Mouse (Mus musculus) fibroblast of lung, adult 2 months (primary cell): ENCODE results near the gene Gja5.
A peak's percentile ranks its signal among the peaks of the same experiment; 100 is the strongest.

Experiments
- DNase-seq: peaks from one replicate; pipeline ENCODE4 v3.0.0-alpha.2; 2011; ENCODE audit warnings: low read depth

Gja5 gene

DNA sequence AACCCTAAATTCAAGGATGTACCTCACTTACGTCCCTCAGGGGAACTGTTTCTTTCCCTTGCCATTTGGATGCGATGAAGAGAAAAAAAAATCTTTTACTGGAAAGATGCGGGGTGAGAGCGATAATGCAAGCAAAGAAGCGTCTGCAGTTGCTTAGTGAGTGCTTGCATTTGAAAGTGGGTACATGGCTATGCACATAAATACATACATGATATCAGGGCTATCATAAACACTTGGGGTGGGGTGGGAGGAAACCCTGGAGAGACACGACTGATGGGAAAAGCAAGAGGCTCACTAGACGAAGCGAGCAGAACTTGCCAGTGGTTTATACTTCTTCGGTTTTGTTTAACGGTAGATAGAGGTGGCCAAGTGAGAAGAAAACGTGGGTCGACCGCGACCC, at the start of gene Gja5:
Gene Gja5 (plus strand): TSS at position 301 of the 400 bp plus-strand sequence.
- no peak for DNase-seq

DNA sequence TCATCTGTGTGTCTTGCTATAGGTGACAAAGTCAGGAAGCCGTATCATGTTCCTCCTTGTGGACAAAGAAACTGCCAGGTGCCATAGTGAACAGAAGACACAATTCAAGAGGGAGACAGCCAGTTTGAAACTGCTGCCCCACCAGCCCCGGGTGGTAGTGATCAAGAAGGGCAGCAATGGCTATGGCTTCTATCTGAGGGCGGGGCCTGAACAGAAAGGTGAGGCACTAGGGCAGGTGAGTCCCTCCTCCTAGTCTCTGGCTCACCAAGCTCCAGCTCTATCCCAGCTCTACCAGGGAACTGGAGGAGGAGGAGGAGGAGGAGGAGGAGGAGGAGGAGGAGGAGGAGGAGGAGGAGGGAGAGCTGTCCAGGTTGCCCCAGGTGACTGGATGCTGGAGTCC, 48.7 kb upstream of the Gja5 start:
- no peak for DNase-seq

DNA sequence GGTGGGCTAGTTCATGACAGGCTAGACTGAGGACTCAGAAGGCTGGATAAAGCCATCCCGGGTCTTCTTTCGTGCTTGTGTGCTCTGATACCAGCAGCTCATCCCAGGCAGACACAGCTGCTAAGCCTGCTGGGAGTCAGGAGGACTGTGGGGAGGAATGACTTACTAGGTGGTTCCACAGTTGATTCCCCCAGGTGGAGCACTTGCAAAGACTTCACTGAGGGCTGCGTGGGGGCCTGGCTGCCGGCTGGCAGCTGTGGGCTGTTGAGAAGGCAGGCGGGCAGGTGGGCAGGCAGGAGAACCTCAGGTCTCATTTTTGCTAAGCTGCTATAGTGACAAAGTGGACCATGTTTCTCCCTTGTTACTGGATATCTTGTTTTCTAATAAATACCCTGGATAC, 44.0 kb upstream of the Gja5 start:
- no peak for DNase-seq

DNA sequence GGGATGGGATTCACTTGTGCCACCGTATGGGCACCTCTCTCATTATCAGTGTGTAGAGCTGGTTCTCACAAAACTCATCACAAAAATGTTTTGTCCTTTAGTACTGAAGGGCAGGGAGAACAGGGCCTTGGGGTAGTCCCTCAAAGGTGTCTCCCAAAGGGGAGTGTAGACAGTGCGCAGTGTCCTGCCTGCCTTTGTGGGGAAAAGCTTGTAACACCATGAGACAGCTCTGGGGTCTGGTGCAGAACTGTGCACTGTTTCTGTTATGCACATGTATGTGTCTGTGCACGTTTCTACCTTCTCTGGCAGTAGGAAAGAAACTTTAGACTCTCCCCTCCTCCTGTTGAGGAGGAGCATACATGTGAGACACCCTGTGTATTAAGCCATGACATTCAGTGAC, 36.6 kb upstream of the Gja5 start:
- no peak for DNase-seq

DNA sequence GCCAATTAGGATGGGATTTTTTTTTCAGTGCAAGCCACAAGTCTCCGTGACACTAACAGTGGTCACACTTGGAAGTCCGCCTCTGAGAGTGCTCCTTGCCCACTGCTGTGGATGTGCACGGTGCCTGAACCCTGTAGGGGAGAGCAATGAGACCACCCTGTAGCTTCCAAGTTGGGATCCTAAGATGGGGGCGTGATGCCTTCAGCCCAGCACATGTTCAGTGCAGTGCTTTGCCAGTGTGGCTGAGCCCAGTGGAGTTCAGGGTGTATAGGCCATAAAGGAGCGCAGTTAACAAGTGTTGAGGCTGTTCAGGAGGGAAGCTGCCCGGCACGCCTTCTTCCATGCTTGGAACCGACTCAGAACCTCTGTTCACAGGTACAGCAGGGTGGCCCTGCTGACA, 35.9 kb upstream of the Gja5 start:
- no peak for DNase-seq

DNA sequence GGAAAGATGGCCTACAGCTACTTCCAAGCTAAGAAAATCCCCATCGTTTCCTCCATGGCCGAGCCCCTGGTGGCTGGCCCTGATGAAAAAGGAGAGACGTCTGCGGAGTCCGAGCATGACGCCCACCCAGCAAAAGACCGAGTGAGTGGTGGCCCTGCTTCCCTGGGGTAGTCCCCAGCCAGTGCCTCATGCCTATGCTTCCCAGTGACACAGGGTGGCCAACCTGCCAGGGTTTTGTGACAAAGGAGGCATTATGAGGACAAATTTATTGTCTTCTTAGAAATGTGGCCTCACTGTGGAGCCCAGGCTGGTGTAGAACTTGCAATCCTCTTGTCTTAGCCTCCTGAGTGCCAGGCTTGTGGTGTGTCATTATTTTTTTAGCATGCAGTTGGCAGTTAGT, 35.4 kb upstream of the Gja5 start:
- DNase-seq = no peak

DNA sequence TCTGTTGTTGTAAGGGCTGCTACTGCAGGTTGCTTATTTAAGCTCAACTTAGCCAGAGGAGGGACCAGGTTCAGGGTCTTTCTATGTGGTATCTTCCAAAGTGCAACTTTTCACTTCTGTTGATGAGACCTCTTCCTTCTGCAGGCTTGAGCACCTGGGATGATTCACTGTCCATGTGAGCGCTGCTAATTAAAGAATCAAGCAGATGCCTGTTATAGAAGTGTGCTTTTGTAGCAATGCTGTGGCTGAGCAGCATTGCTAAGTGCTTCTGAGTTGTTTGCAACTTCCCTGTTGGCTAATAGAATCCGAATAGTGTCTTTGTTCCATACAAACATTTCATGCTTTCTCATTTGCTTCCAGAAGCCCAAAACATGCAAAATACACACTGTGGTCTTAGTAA, 34.2 kb upstream of the Gja5 start:
- DNase-seq = no peak

DNA sequence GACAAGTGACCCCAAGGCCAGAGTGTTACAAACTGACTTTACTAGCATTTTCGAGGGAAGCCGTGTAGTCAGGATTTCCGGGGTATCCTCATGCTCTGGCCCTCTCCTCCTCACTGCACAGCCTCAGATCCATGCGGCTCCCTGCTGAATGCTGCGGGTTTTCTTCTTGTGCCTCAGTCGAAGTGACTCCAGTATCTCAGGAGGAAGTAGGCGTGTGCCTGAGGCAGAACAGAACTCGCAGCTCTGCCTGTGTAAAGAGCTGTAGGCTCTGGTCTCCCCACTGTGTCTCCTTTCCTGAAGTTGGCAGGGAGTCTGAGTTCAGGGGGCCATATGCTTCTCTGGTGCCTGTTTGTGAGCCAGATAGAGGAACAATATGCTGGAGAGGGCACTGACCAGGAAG, 33.4 kb upstream of the Gja5 start:
- DNase-seq = no peak

DNA sequence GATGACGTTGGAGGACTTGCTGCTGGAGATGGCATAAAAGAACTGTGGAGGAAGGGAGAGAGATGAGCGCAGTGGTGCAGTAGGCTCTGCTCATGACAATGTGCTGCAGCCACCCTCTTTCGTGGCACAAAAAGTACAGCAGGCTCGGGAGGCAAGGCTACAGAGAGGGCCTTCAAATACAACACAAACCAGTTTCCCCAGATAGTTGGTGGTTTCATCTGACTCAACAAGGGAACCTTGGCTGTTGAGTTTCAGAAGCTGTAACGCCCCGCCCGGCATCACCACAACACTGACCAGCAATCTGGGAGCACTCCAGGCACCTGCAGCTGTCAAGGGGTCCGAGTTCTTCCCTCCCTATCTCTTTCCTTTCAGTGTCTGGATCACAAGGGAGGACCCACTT, 32.0 kb upstream of the Gja5 start:
- no peak for DNase-seq

DNA sequence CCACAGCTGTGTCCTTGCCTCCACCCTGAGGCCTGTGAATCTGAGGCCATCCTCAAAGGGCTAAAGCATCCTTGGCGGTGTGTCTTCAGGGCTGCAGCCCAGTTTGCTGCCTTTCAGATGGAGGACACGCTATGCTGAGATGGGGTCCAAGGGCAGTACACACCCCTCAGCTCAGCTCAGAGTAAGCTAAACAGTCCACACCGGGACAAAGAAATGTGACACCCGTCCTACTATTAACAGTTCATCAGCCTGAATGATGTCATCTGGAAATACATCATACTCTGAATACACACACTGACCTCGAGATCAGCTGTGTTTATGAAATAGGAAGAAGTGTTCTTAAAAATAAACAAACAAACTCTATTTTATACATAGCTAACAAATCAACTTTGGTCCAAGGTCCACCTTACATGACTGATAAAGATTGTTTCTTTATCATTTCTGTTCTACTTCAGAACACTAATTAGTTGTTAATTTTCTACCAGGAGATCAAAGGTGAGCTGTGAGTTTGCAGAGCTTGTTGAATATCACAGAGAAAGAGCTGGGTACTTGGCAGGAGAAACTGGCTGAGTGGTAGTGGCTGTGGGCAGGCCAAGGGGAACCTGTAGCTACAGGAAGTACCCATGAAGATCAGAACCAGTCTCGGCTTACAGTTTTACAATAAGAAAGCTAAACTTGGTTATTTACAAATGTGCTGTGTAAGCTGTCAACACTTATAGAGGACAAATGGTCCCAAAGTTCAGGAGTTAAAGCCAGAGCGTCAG, 29.5 kb upstream of the Gja5 start:
- DNase-seq = no peak

DNA sequence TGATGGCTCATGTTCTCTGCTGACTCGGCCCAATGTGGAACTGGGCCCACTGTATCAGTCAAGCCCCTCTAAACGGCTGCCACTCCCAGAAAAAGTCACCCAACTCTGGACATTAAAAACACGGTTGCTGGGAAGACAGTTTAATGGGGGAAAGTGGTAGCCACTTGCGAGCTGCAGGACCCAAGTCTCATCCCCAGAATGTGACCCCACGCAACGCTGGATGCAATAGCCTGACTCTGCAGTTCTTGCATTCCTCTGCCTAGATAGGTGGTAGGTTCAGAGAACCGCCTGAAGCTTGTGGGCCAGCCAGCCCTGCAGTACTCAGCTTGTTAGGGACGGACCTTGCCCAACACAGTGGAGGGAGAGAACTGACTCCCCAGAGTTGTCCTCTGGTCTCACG, 25.0 kb upstream of the Gja5 start:
- no peak for DNase-seq

DNA sequence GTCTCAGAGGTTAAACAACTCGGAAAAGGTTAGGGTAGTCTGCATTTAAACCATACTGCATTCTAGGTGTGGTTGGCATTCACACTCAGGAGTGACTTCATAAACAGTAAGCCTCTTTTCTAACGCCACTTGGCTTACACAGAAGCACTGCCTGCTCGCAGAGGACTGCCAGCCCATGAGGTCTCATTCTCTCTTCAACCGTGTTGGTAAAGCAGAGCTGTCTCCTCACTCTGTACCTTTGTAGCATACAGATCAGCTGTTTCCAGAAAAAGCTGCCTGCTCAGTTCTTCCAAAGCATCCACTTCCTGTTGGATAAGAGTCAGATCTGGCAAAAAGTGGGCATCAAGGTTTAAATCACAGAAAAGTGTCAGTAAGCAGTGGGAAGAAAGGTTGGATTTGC, 24.1 kb upstream of the Gja5 start:
- no peak for DNase-seq

DNA sequence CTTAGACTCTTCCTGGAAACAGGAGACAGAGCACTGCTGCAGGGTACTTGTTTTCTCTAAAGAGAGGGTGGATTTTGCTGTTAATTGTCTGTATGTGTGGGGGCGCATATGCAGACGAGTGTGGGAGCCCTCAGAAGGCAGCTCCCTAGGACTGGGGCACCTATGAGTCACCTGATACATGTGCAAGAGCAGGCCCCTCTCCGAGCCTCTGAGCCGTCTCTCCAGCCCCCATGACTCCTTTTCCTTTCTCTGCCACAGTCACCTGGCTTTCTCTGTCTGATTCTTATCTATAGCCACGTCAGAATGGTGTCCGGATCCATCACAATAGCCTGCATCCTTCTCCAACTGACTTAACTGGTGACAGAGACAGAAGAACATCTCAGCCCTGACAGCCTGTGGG, 22.9 kb upstream of the Gja5 start:
- no peak for DNase-seq

DNA sequence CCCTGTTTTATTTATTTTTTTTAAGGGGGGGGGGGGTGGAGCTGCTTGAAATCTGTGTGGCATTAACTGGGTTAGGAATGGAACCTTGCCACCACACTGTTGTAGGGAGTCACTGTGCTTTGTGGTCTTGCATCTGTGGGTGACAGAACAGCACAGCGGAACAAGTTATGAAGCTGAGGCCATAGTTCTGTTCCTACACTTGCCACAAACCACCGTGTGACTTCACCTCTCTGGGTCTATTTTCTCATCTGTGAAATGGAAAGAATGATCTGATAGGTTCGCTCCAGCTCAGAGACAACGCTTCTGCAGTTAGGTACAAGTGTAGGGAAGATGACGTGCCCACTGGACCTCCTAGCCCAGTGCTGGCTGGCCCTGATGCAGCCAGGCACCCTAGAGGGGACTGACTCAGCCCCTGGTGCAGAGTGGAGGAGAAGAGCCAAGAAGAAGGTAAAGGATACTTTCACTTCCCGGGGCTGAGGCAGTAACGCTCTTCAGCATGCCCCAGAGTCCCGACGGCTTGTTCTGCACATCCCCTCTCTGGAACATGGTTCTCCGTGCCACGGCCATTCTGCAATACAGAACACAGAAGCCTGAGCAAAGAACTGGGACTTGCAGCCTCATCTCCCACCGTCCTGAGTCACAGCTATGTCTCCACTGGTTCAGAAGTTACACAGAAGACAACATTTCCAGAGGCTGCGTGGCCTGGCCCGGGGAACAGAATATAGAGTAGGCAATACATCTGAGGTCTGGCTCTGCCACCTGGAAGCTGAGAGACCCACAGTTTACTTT, 22.2 kb upstream of the Gja5 start:
- no peak for DNase-seq

DNA sequence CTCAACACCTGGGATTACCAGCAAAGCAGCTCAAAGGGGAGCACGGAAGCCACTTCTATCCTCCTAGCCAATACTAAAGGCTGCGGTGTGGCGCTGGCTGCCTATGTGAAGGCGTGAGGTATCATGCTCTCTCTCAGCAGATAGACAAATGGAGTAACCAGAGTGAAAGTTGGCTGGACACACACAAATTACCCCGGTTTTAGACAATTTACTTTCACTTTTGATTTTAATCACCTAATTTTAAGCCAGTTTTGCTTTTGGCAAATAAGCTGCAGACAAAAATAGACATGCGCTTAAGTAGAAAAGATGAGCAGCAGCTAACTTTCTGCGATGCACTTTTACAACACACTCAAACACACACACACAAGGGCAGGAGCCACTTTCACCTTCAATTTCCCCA, 20.8 kb upstream of the Gja5 start:
- DNase-seq = no peak

DNA sequence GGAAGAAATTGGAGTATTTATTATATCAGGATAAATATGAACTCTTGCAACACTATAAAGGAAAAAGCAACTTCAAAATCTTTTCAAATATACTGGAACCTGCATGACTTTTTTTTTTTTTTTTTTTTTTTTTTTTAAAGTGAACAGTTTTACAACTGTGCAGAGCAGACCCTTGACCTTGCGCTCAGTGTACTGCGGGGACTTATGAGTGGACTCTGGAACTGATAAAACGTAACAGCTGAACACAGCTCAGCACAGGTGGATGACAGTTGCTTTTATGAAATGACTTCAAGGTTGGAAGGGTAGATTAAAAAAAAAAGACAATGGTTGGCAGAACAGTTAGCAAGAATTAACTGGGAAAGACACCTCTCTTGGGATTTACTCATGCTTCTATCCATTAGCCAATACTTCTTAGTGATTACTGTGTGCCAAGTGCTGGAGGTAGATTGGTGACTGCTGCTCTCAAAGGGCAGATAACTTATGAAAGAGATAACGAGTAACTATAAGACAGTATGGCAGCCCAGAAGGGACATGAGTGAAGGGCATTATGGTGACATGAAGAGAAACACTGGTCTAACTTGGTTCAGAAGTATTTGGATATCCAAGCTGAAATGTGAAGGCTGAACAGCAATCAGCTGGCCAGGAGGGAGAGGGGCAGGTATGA, 2.0 kb upstream of the Gja5 start:
- no peak for DNase-seq

DNA sequence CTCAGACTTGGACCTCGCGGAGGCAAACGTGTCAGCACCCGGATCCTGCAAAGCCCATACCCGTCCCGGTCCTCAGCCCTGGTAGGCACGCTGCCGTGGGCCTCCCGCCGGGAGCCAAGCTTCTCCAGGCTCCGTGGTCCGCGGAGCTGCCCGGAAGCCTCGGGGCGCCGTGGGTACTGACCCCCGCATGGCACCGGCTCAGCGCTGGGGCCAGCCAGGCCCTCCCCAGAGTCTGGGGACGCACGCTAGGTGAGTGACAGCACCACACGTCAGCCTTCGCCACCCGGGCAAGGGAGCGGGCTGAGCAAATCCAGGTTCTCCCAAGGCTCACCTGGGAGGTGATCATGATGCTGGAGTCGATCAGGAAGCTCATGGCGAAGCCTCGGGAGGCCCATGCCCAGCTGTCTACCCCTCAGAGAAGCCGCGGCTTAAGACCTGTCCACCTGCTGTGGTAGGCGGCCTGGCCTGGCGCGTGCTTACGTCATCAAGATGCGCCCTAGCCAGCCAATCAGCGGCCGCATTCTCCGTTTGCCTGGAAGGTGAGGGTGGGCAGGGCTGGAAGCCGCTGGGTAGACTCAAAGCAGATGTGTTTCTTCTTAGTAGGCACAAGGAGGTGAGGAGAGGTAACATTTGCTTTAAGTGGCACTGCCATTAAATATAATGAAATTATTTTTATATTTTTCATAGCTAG, 503 bp downstream of the Gja5 start, which contains the start of gene Gpr89:
Gene Gpr89 (minus strand): TSS at position 496 of the 691 bp plus-strand sequence.
- DNase-seq = peak; percentile 67

DNA sequence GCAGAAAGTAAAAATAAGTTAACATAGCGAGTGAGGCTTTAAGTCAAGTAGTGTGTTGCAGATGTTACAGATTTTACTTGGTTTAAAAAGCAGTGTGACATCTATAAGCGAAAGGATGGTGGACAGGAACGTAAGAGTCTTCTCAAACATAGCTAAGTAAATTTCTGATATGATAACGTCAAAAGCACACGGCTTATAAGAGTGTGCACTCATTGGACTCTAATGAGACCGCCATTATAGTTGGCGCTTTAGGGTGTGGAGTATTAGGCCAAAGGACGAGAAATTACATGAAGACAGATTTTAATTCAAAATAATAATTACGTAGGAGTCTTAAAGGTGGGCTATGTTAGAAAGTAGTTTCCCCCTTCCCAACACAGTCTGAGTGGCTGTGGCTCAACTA, 1.1 kb downstream of the Gja5 start:
- DNase-seq = no peak

DNA sequence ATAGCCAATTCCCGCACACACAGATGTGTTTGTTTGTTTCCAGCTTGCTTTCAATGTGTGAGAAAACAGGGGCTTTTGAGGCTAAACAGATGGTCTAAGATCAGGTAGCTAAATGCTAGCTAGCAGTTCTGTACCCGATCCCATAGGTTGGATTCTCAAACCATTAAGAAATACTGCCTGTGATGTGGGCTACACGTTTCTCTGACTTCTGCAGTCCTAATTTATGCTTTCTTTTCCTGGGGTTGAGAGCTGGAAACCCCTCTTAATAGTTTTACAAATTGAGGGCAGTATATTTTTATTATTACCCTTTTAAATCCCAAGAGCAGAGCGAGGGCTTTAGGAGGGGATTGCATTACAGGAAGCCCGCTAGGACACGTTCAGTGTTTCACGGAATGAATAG, 16.5 kb downstream of the Gja5 start:
- DNase-seq = no peak

DNA sequence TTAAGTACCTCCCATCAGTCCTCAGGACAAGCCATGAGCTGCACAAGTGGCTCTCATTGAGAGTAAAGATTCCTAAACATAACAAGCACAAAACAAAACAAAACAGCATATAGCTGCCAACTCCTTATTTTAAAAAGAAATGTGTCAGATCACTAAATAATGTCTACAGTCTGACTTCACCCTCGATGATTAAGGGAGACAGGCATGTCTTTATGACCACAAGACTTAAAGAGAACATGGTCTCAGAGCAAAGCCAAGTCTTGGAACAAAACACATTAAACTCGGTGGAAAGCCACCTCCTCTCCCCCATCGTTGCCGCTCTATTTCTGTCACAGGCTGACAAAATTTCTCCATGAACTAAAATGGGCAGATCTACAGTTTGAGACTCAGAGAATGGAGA, 20.1 kb downstream of the Gja5 start:
- DNase-seq = no peak

DNA sequence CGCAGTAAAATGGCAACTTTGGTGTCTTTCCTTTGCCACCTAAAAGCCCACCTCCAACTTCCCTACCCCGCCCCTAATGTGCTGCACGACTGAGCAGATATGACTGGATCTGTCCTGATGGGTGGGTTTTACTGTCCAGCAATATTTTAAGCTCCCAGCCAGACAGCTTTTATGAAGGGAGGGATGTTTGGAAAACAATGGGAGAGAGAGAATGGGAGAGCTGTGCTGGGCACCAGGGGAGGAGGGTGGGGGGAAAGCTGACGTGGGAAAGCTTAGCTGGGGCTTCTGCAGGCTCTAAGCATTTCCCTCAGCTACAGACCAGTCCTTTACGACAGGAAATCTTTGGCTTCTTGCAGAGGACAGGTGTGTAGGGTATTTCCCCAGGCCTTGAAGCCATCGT, 21.4 kb downstream of the Gja5 start, which contains the start of gene Gja8:
Gene Gja8 (minus strand): TSS at position 101 of the 400 bp plus-strand sequence.
- DNase-seq = no peak

DNA sequence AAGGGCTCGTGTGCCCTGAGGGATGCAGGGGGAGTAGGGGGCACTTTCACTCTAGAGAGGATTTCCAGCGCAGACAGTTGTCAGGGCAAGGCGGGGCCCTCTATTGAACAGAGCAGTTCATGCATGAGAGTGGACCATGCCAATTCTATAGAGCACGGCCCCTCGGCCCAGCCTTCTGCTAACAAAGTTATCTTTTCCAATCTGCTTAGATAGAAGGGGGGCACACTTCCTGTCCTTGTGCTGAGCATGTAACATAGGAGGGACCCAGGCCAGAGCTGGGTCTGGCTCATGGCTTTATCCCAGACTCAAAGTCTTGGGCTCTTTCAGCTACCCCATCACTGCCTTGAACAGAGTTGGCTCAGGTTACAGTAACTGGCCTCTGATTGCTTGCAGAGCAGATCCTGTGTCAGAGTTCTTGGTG, 26.8 kb downstream of the Gja5 start:
- no peak for DNase-seq
